Mouse (Mus musculus) MEL (cell line): ENCODE measurements around the gene Fosl2.

ENCODE experiments used
- CHD2 ChIP-seq: IDR thresholded peaks from 2 replicates; pipeline ENCODE4 v1.6.1; 2011; ENCODE audit warnings: low read length, improper control_type of control experiment
- CTCF ChIP-seq, 3 experiments: IDR thresholded peaks in 2 of 3; conservative IDR thresholded peaks in 1 of 3; 2 replicates each; pipeline ENCODE4 v1.5.1; 2011 to 2012; ENCODE audit warnings: low read length in 3 of 3, low read depth in 2 of 3, mild to moderate bottlenecking in 2 of 3, improper control_type of control experiment in 1 of 3, inconsistent platforms in 1 of 3, mixed read lengths in 1 of 3, moderate library complexity in 1 of 3; ENCODE audit not compliant: control insufficient read depth in 1 of 3, insufficient read depth in 1 of 3, poor library complexity in 1 of 3, severe bottlenecking in 1 of 3
- ETS1 ChIP-seq: IDR thresholded peaks from 2 replicates; pipeline ENCODE4 v1.6.1; 2012; ENCODE audit warnings: low read depth, mild to moderate bottlenecking, inconsistent platforms, low read length, improper control_type of control experiment, moderate library complexity
- HCFC1 ChIP-seq: IDR thresholded peaks from 2 replicates; pipeline ENCODE4 v1.6.1; 2012; ENCODE audit warnings: low read depth, mild to moderate bottlenecking, inconsistent platforms, low read length, improper control_type of control experiment, moderate library complexity
- MAX ChIP-seq: IDR thresholded peaks from 2 replicates; pipeline ENCODE4 v1.6.1; 2011; ENCODE audit warnings: low read length, improper control_type of control experiment
- MAZ ChIP-seq: IDR thresholded peaks from 2 replicates; pipeline ENCODE4 v1.6.1; 2012; ENCODE audit warnings: low read depth, mild to moderate bottlenecking, inconsistent platforms, low read length, improper control_type of control experiment
- MYC ChIP-seq: IDR thresholded peaks from 2 replicates; pipeline ENCODE4 v1.6.1; 2011; ENCODE audit warnings: low read depth, mild to moderate bottlenecking, low read length, improper control_type of control experiment, moderate library complexity
- POLR2AphosphoS2 ChIP-seq: IDR thresholded peaks from 2 replicates; pipeline ENCODE4 v1.6.1; 2011; ENCODE audit warnings: low read length, improper control_type of control experiment
- POLR2AphosphoS5 ChIP-seq: IDR thresholded peaks from 2 replicates; pipeline ENCODE4 v1.6.1; 2012; ENCODE audit warnings: low read depth, borderline replicate concordance, mild to moderate bottlenecking, inconsistent platforms, low read length, moderate library complexity, mixed read lengths
- RAD21 ChIP-seq: IDR thresholded peaks from 2 replicates; pipeline ENCODE4 v1.6.1; 2011; ENCODE audit warnings: mild to moderate bottlenecking, low read depth, low read length, improper control_type of control experiment
- TAL1 ChIP-seq: IDR thresholded peaks from 2 replicates; pipeline ENCODE4 v1.6.1; 2012; ENCODE audit warnings: mild to moderate bottlenecking, inconsistent platforms, low read length, moderate library complexity, mixed read lengths
- TCF12 ChIP-seq: IDR thresholded peaks from 2 replicates; pipeline ENCODE4 v1.6.1; 2014; ENCODE audit warnings: low read depth, mild to moderate bottlenecking, inconsistent platforms, low read length, improper control_type of control experiment, moderate library complexity
- UBTF ChIP-seq: IDR thresholded peaks from 2 replicates; pipeline ENCODE4 v1.6.1; 2012; ENCODE audit warnings: low read depth, mild to moderate bottlenecking, inconsistent platforms, low read length, improper control_type of control experiment, moderate library complexity, borderline replicate concordance; ENCODE audit not compliant: insufficient read depth
- ZC3H11A ChIP-seq: IDR thresholded peaks from 2 replicates; pipeline ENCODE4 v1.6.1; 2012; ENCODE audit warnings: low read depth, mild to moderate bottlenecking, inconsistent platforms, low read length, improper control_type of control experiment

GRCm38 (mm10) chr5:32191259-32191658, 55.7 kb downstream of the Fosl2 start:
- no peak for TF ChIP-seq CTCF (IDR thresholded peaks at IDR 0.05 in 2 of 3, conservative IDR thresholded peaks at IDR 0.05 in 1 of 3; ENCODE audit: control insufficient read depth in 1 of 3, insufficient read depth in 1 of 3, low read depth in 2 of 3, low read length in 3 of 3, poor library complexity in 1 of 3, severe bottlenecking in 1 of 3)
- no peak for TF ChIP-seq TAL1
- no peak for TF ChIP-seq CHD2
- no peak for TF ChIP-seq HCFC1
- no peak for TF ChIP-seq ZC3H11A
- no peak for TF ChIP-seq POLR2AphosphoS2
- no peak for TF ChIP-seq UBTF
- TF ChIP-seq MAX, result no peak
- TF ChIP-seq MAZ, result no peak
- no peak for TF ChIP-seq POLR2AphosphoS5
- no peak for TF ChIP-seq MYC
- no peak for TF ChIP-seq TCF12
- no peak for TF ChIP-seq RAD21
- TF ChIP-seq ETS1, result no peak
